Mouse (Mus musculus) erythroblast, embryonic 14.5 days (primary cell): Measurements from ENCODE around the gene Kif5a. TPM values are rescaled to one million over a fixed set of nuclear protein-coding genes. Genes with fewer than 3 reads are reported as not detected.
"Not testable (repeated sequence)": the region's sequence is repeated elsewhere in the genome, so short reads cannot be mapped to it uniquely, and the experiment has no call there.

ENCODE experiments used
- H3K27me3 ChIP-seq: 2 replicates; pipeline ENCODE4 v1.6.1; 2012; ENCODE audit warnings: inconsistent platforms; ENCODE audit not compliant: control insufficient read depth
- H3K36me3 ChIP-seq: 2 replicates; pipeline ENCODE4 v1.6.1; 2012; ENCODE audit warnings: mild to moderate bottlenecking, inconsistent platforms; ENCODE audit not compliant: control insufficient read depth
- H3K4me1 ChIP-seq: 2 replicates; pipeline ENCODE4 v1.6.1; 2012; ENCODE audit warnings: inconsistent platforms; ENCODE audit not compliant: control insufficient read depth
- H3K4me3 ChIP-seq: replicated peaks from 2 replicates; pipeline ENCODE3; 2012; ENCODE audit warnings: moderate library complexity, mild to moderate bottlenecking, inconsistent platforms
- H3K9me3 ChIP-seq: 2 replicates; pipeline ENCODE4 v1.6.1; 2012; ENCODE audit warnings: low read length, inconsistent platforms, mixed read lengths; ENCODE audit not compliant: control insufficient read depth
- GATA1 ChIP-seq: IDR thresholded peaks from 2 replicates; pipeline ENCODE4 v1.6.1; 2012; ENCODE audit warnings: low read length, inconsistent platforms, mixed read lengths
- TAL1 ChIP-seq: IDR thresholded peaks from 3 replicates; pipeline ENCODE4 v1.6.1; 2012; ENCODE audit warnings: low read length, inconsistent platforms, mixed read lengths
- polyA plus RNA-seq: library from polyadenylated mRNA; stranded (reverse); fragments of >175 nt; gene quantifications from 2 replicates; pipeline ENCODE4 v1.2.3, GENCODE M21; 2012

Kif5a gene
- 0.01 and 0.03 TPM in 2 replicates for polyA plus RNA-seq

DNA sequence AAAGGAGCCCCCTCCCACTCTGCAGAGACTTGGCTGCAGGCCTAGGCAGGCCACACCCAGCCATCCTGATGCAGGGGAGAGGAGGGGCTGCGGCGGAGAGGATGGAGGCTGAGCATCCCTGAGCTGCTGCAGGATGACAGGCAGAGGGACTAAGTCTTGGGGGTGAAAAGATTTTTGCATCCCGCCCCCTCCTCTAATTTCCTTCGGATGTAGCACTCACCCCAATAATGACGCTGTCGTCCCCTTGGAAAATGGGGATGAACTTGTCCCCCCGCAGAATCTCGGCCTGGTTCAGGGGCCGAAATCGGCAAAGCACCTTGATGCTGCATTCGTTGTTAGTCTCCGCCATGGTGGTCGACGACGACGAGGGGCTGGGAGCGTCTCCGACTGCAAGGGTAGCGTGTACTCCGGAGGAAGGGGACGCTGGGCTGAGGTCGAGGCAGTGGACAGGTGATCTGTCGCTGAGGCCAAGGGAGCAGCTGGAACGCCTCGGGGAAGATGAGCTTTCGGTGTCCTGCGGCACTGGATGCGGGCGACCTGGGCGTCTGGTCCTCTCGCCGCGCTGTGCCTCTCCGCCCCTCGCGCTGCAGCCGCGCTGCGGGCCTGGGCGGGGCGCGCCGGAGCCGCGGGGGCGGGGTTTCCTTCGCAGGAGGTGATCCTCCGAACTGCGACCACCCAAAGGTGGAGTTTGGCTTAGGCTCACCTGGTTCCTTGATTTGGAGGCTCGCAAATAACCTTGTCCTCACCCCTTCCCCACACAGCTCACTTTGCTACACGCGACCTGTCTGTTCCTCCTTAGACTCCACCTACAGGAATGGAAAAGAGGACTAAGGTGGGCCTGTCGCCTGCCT is at the start of gene Kif5a:
TSS of gene Kif5a (minus strand) at position 801 of the 851 bp plus-strand sequence.
- H3K36me3 ChIP-seq = peaks cover 5% of the 10 kb centered on the region
- H3K4me3 ChIP-seq = peak within 1 kb of the TSS; percentile 56
- H3K9me3 ChIP-seq = no peaks in the 10 kb centered on the region
- H3K27me3 ChIP-seq = peaks cover 62% of the 10 kb centered on the region
- TF ChIP-seq TAL1 = no peak
- TF ChIP-seq GATA1 = no peak
- peaks cover 28% of the 10 kb centered on the region for H3K4me1 ChIP-seq

DNA sequence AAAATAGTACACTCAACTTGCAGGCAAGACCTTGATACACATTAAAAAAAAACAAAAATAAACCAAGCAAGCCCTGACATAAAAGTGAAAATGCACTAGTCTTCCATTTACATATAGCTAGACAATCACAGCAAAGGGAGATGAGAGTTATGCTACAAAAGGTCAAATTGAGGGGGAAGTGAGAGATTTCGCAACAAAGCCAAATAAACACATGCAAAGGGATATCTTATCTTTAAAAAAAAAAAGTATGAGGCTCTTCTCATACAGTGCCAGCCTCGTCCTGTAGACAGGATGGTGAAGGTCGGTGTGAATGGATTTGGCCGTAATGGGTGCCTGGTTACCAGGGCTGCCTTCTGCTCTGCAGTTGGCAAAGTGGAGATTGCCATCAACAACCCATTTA is 49.7 kb upstream of the Kif5a start:
- Histone ChIP-seq H3K4me1 (peaks cover 56% of the 10 kb centered on the region), H3K9me3 (no peaks in the 10 kb centered on the region)
- TF ChIP-seq GATA1 = no peak

DNA sequence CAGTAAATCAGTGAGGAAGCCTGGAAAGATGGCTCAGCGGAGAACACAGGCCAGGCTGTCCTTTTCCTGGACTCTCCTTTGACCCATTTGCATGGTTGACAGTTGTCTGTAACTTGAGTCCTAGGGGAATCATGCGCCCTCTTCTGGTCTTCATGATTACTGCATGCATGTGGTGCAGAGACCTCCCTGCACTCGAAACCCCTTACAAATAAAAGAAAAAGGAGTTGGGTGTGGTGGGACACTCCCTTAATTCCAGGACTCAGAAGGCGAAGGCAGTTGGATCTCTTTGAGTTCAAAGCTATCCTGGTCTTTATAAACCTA is 49.2 kb upstream of the Kif5a start:
- H3K27me3 ChIP-seq = no peaks in the 10 kb centered on the region
- peak overlapping the region; percentile 95 for H3K4me3 ChIP-seq
- H3K9me3 ChIP-seq = no peaks in the 10 kb centered on the region
- no peak for TF ChIP-seq GATA1
- no peak for TF ChIP-seq TAL1
- H3K4me1 ChIP-seq = peaks cover 51% of the 10 kb centered on the region
- peaks cover 31% of the 10 kb centered on the region for H3K36me3 ChIP-seq

More for the DNA sequence above, 49.7 kb upstream of the Kif5a start:
- peaks cover 25% of the 10 kb centered on the region for H3K36me3 ChIP-seq
- H3K4me3 ChIP-seq = peak overlapping the region; percentile 95
- no peaks in the 10 kb centered on the region for H3K27me3 ChIP-seq

- Histone ChIP-seq H3K9me3 (no peaks in the 10 kb centered on the region), H3K27me3 (no peaks in the 10 kb centered on the region), H3K36me3 (peaks cover 37% of the 10 kb centered on the region), H3K4me3 (peak within 1 kb of the TSS; percentile 95), H3K4me1 (peaks cover 47% of the 10 kb centered on the region)
- TF ChIP-seq GATA1 = no peak
- TF ChIP-seq TAL1 = no peak
Observed at GRCm38 (mm10) chr10:127311476-127312355, 48.6 kb upstream of the Kif5a start, which contains the start of gene Mars. Gene Mars, minus strand, starts transcription at chr10:127311786.

GRCm38 (mm10) chr10:127310523-127311475 is 47.7 kb upstream of the Kif5a start:
- H3K27me3 ChIP-seq = no peaks in the 10 kb centered on the region
- no peaks in the 10 kb centered on the region for H3K9me3 ChIP-seq
- H3K36me3 ChIP-seq = peaks cover 46% of the 10 kb centered on the region
- H3K4me3 ChIP-seq = peak overlapping the region; percentile 95
- TF ChIP-seq TAL1 = no peak
- TF ChIP-seq GATA1 = no peak
- H3K4me1 ChIP-seq = peaks cover 44% of the 10 kb centered on the region

DNA sequence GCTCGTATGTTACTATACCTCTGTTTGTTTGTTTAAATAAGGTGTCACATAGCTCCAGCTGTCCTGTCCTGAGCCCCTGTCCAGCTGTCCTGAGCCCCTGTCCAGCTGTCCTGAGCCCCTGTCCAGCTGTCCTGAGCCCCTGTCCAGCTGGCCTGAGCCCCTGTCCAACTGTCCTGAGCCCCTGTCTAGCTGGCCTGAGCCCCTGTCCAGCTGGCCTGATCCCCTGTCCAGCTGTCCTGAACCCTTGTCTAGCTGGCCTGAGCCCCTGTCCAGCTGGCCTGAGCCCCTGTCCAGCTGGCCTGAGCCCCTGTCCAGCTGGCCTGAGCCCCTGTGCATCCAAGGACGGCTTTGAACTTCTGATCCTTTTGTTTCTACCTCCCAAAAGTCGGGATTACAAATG is 46.0 kb upstream of the Kif5a start:
- Histone ChIP-seq H3K4me1 (peaks cover 50% of the 10 kb centered on the region), H3K36me3 (peaks cover 62% of the 10 kb centered on the region)
- not testable (repeated sequence) for H3K9me3 ChIP-seq, H3K4me3 ChIP-seq, H3K27me3 ChIP-seq

GRCm38 (mm10) chr10:127303136-127303535 is 40.0 kb upstream of the Kif5a start:
- H3K4me1 ChIP-seq = peaks cover 12% of the 10 kb centered on the region
- peaks cover 2% of the 10 kb centered on the region; the same call in 1 of the 2 replicates for H3K9me3 ChIP-seq
- TF ChIP-seq TAL1 (no peak), GATA1 (no peak)
- no peak overlapping the region for H3K4me3 ChIP-seq
- no peaks in the 10 kb centered on the region for H3K27me3 ChIP-seq
- H3K36me3 ChIP-seq = peaks cover 99% of the 10 kb centered on the region

GRCm38 (mm10) chr10:127300361-127300760 is 37.2 kb upstream of the Kif5a start:
- Histone ChIP-seq H3K4me3 (no peak overlapping the region), H3K4me1 (peaks cover 23% of the 10 kb centered on the region), H3K36me3 (peaks cover 99% of the 10 kb centered on the region), H3K27me3 (no peaks in the 10 kb centered on the region; the same call in 1 of the 2 replicates), H3K9me3 (peaks cover 2% of the 10 kb centered on the region; the same call in 1 of the 2 replicates)
- no peak for TF ChIP-seq TAL1
